Mouse (Mus musculus) hindbrain, postnatal 0 days (tissue): ENCODE results near the gene Gm42421. TPM values are rescaled to one million over a fixed set of nuclear protein-coding genes. Genes with fewer than 3 reads are reported as not detected.

Source experiments
- ATAC-seq: fragments of 200-750 bp; cut with Nextera tagmentation; 2 replicates; pipeline ENCODE4 v1.8.0; 2017; ENCODE audit warnings: mild to moderate bottlenecking, moderate TSS enrichment, moderate library complexity
- DNase-seq: peaks from one replicate; pipeline ENCODE4 v3.0.0-alpha.2; 2015; ENCODE audit warnings: low spot score
- H3K27ac ChIP-seq: fragments of 300-500 bp; sonication (generic); 2 replicates; pipeline ENCODE4 v1.5.1; 2014; ENCODE audit warnings: mild to moderate bottlenecking
- H3K27me3 ChIP-seq: fragments of 300-500 bp; sonication (generic); 2 replicates; pipeline ENCODE4 v1.6.1; 2014; ENCODE audit warnings: low read length, mixed read lengths; ENCODE audit not compliant: insufficient read depth
- H3K36me3 ChIP-seq: fragments of 300-500 bp; sonication (generic); 2 replicates; pipeline ENCODE4 v1.6.1; 2014; ENCODE audit warnings: low read length, mixed read lengths; ENCODE audit not compliant: insufficient read depth
- H3K4me1 ChIP-seq: fragments of 300-500 bp; sonication (generic); 2 replicates; pipeline ENCODE4 v1.6.1; 2014; ENCODE audit warnings: antibody characterized with exemption, low read length, mixed read lengths; ENCODE audit not compliant: insufficient read depth
- H3K4me2 ChIP-seq: fragments of 300-500 bp; sonication (generic); 2 replicates; pipeline ENCODE4 v1.6.1; 2014; ENCODE audit warnings: low read depth, mild to moderate bottlenecking, low read length, moderate library complexity, mixed read lengths
- H3K4me3 ChIP-seq: fragments of 300-500 bp; sonication (generic); 2 replicates; pipeline ENCODE4 v1.5.1; 2014; ENCODE audit warnings: low read length
- H3K9ac ChIP-seq: fragments of 300-500 bp; sonication (generic); replicated peaks from 2 replicates; pipeline ENCODE4 v1.6.1; 2014; ENCODE audit warnings: mild to moderate bottlenecking, low read length, moderate library complexity, mixed read lengths
- H3K9me3 ChIP-seq: fragments of 300-500 bp; sonication (generic); 2 replicates; pipeline ENCODE4 v1.6.1; 2016; ENCODE audit warnings: low read length, mixed read lengths
- CTCF ChIP-seq: IDR thresholded peaks from 2 replicates; pipeline ENCODE4 v1.5.1; 2016; ENCODE audit warnings: antibody characterized with exemption, control low read depth, low read depth
- WGBS: fragments of 180-500 bp; shearing (Covaris S2); extraction: QIAGEN DNeasy Blood & Tissue Kit; methylation state at CpG from one replicate; pipeline ENCODE4 v1.1.7; 2014; 5-methylcytosine and 5-hydroxymethylcytosine counted together
- polyA plus RNA-seq: library from polyadenylated mRNA; unstranded; fragments of >200 nt; fragmentation: Nextera tagmentation; extraction: Ambion mirVana; gene quantifications from 2 replicates; pipeline ENCODE4 v1.2.1, GENCODE M21; 2015
- total RNA-seq: library from RNA; depleted of rRNA; stranded (reverse); fragments of >200 nt; gene quantifications from 2 replicates; pipeline ENCODE4 v1.2.3, GENCODE M21; 2014

Gene Gm42421
- total and polyA plus RNA-seq, 2 experiments from 2014 or later = 0.99 to 1.5 TPM

DNA sequence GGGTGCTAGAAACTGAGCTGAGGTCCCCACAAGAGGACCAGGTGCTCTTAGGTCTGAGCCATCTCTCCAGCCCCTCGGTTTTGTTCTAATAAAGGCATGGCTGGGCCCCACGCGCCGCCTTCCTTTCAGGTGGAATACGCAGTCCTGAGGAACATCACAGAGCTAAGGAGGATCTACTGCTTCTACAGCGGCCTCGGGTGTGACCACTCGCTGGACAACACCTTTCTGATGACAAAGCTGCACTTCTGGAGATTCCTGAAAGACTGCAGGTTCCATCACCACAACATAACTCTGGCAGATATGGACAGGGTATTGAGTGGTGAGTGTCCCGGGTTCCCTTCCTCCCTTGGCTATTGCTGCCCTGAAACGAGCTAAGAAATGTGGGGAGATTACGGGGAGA, 31.6 kb downstream of the Gm42421 start:
- no peak for DNase-seq

GRCm38 (mm10) chr5:143961176-143961575, 33.2 kb downstream of the Gm42421 start:
- ATAC-seq (no peak), DNase-seq (no peak)
- Histone ChIP-seq H3K27ac (no peak overlapping the region), H3K9ac (no peak overlapping the region), H3K4me3 (no peak overlapping the region), H3K36me3 (peaks cover 9% of the 10 kb centered on the region; the same call in 1 of the 2 replicates), H3K4me2 (no peak overlapping the region), H3K4me1 (no peaks in the 10 kb centered on the region), H3K9me3 (no peaks in the 10 kb centered on the region), H3K27me3 (no peaks in the 10 kb centered on the region)
- no peak for TF ChIP-seq CTCF
- WGBS = 87% methylated on average over 7 of the region's 8 CpGs

More for the DNA sequence above, 31.6 kb downstream of the Gm42421 start:
- H3K9ac ChIP-seq = no peak overlapping the region
- no peak for TF ChIP-seq CTCF
- no peak for ATAC-seq
- H3K4me3 ChIP-seq = no peak overlapping the region
- no peak overlapping the region for H3K27ac ChIP-seq
- peaks cover 9% of the 10 kb centered on the region; the same call in 1 of the 2 replicates for H3K36me3 ChIP-seq
- WGBS = 91% methylated on average over 11 of the region's 11 CpGs
- no peak overlapping the region for H3K4me2 ChIP-seq
- no peaks in the 10 kb centered on the region for H3K27me3 ChIP-seq
- H3K4me1 ChIP-seq = no peaks in the 10 kb centered on the region
- no peaks in the 10 kb centered on the region for H3K9me3 ChIP-seq

DNA sequence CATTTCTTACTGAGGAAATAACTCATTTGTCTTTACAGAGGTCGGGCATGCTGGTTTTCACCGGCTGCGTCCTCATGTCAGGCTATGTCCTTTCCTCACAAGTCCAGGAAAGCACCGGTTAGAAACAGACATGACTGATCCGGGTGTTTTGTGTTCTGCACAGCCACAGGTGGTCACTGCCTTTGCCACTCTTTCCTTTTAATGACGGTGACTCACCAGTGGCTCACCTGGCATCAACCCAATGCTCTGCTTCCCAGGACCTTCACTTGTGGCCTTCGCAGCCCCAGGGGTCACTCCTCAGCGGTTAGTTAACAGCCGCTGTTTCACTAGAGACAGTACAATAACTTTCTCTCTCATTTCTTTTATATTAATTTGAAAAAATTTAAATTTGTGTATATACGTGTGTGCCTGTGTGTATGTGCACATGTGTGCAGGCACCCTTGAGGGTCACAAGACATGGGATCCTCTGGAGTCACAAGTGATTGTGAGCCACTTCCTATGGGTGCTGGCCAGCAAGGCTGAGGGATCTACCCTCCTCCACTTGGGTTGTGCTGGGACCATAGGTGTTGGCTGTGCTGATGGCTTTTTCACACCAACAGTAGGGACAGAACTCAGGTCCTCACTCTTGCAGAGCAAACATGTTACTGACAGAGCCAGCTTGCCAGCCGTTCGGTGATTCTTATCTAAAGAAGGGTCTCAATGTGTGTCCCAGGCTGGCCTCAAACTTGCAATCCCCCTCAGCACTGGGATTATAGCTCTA, 37.8 kb downstream of the Gm42421 start:
- no peak overlapping the region for H3K4me3 ChIP-seq
- no peak for ATAC-seq
- H3K27me3 ChIP-seq = no peaks in the 10 kb centered on the region
- no peaks in the 10 kb centered on the region for H3K36me3 ChIP-seq
- H3K27ac ChIP-seq = no peak overlapping the region
- no peak for TF ChIP-seq CTCF
- no peak for DNase-seq
- 86% methylated on average over 12 of the region's 12 CpGs for WGBS
- H3K9me3 ChIP-seq = no peaks in the 10 kb centered on the region
- no peak overlapping the region for H3K4me2 ChIP-seq
- H3K4me1 ChIP-seq = no peaks in the 10 kb centered on the region
- no peak overlapping the region for H3K9ac ChIP-seq

GRCm38 (mm10) chr5:143966671-143967070, 38.7 kb downstream of the Gm42421 start:
- Histone ChIP-seq H3K4me3 (no peak overlapping the region), H3K27ac (no peak overlapping the region), H3K4me2 (no peak overlapping the region), H3K9me3 (no peaks in the 10 kb centered on the region), H3K27me3 (no peaks in the 10 kb centered on the region), H3K9ac (no peak overlapping the region), H3K36me3 (no peaks in the 10 kb centered on the region), H3K4me1 (no peaks in the 10 kb centered on the region)
- DNase-seq = no peak
- no peak for TF ChIP-seq CTCF
- 91% methylated on average over 12 of the region's 12 CpGs for WGBS
- no peak for ATAC-seq

DNA sequence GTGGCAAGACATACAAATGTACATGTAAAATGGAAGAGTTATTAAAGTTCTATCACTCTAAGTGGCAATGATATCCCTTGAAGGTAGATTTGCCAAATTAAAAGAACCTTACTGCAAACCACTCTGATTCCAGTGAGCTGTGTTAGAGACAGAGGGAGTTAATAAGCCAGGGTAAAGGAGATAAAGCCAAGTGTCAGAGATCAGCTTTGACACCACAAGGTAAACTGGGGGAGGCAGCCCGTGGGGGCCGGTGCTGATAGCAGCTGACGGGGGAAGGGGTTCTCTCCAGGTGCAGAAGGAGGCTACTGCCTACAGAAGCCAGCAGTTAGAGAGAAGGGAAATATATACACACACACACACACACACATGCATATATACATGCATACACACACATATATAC, 44.7 kb downstream of the Gm42421 start:
- Histone ChIP-seq H3K4me3 (no peak overlapping the region), H3K9ac (no peak overlapping the region), H3K4me1 (no peaks in the 10 kb centered on the region), H3K4me2 (no peak overlapping the region), H3K9me3 (no peaks in the 10 kb centered on the region), H3K36me3 (no peaks in the 10 kb centered on the region), H3K27ac (no peak overlapping the region), H3K27me3 (no peaks in the 10 kb centered on the region)
- WGBS = 83% methylated on average over 3 of the region's 3 CpGs
- ATAC-seq (no peak), DNase-seq (no peak)
- no peak for TF ChIP-seq CTCF

DNA sequence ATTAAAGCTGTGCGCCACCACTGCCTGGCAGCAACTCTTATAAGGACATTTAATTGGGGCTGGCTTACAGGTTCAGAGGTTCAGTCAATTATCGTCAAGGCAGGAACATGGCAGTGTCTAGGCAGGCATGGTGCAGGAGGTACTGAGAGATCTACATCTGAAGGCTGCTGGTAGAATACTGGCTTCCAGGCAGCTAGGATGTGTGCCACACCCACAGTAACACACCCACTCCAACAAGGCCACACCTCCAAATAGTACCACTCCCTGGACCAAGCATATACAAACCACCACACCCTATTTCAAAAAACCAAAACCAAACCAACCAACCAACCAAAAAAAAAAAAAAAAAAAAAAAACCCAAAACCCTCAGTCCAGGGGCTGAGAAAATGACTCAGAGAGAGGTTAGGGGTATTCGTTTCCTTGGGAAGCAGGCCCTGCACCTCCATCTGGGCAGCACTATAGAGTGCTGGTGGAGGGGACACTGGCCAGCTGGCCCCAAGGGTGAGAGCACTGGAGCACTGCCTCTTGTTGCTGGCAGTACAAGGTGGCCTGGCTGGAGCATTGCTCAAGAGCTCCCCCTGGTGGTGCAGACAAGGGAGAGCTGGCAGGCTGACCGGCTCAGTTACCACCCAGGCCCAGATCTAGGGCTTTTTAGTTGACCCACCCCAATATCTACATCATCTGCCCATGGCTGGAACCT, 47.1 kb downstream of the Gm42421 start:
- ATAC-seq (peak; percentile 71), DNase-seq (peak; percentile 67)
- H3K36me3 ChIP-seq = no peaks in the 10 kb centered on the region
- no peaks in the 10 kb centered on the region for H3K27me3 ChIP-seq
- no peak overlapping the region for H3K4me3 ChIP-seq
- no peak overlapping the region for H3K4me2 ChIP-seq
- no peaks in the 10 kb centered on the region for H3K4me1 ChIP-seq
- H3K27ac ChIP-seq = no peak overlapping the region
- H3K9me3 ChIP-seq = no peaks in the 10 kb centered on the region
- no peak overlapping the region for H3K9ac ChIP-seq
- WGBS = 53% methylated on average over 4 of the region's 4 CpGs
- TF ChIP-seq CTCF = peak; percentile 90

GRCm38 (mm10) chr5:143975631-143975933, 47.6 kb downstream of the Gm42421 start:
- Histone ChIP-seq H3K9ac (no peak overlapping the region), H3K27ac (no peak overlapping the region), H3K4me3 (no peak overlapping the region), H3K4me1 (no peaks in the 10 kb centered on the region), H3K27me3 (no peaks in the 10 kb centered on the region), H3K36me3 (no peaks in the 10 kb centered on the region), H3K4me2 (no peak overlapping the region), H3K9me3 (no peaks in the 10 kb centered on the region)
- no peak for DNase-seq
- peak; percentile 5; the same call in 1 of the 2 replicates for ATAC-seq
- WGBS = 57% methylated on average over 2 of the region's 2 CpGs
- no peak for TF ChIP-seq CTCF
